In genomic region chr14:122060642-122061041, GRCm38 (mm10) we compare ENCODE assay signal across 8 mouse cellular contexts. TPM values are rescaled to one million over a fixed set of nuclear protein-coding genes. Genes with fewer than 3 reads are reported as not detected.
A peak's percentile ranks its signal among the peaks of the same experiment; 100 is the strongest.
DNase-seq lines count a peak whose midpoint lies in the region; ATAC-seq and TF ChIP-seq lines count a peak whose summit lies in the region.

No protein-coding gene starts in this region.

- H3K36me3 ChIP-seq in forebrain, embryonic 16.5 days (ENCODE audit: control insufficient read depth, insufficient read depth): no peaks in the 10 kb centered on the region

- peak; percentile 72 for ATAC-seq in forebrain, embryonic 16.5 days
- peak; percentile 89 for ATAC-seq in megakaryocyte progenitor cell, adult 5-6 weeks (replicated peaks; ENCODE audit: poor library complexity)

- no peaks in the 10 kb centered on the region for H3K9me3 ChIP-seq in forebrain, embryonic 16.5 days (ENCODE audit: control insufficient read depth, low read length)

- no peaks in the 10 kb centered on the region for H3K4me1 ChIP-seq in forebrain, embryonic 16.5 days (replicated peaks; ENCODE audit: control insufficient read depth, insufficient read depth, low read length)

- intact Hi-C loops in left cerebral cortex, adult 2 months (cut with DNase I): loop anchor here (1.0 to 5.0 kb wide), 3 partner anchors 52 to 195 kb away; no protein-coding TSS in a partner anchor

- peak; percentile 97 for TF ChIP-seq CTCF in left cerebral cortex, adult 2 months (IDR thresholded peaks at IDR 0.05)

- no peak overlapping the region for H3K4me2 ChIP-seq in forebrain, embryonic 16.5 days (ENCODE audit: low read length)

- no peak overlapping the region for H3K27ac ChIP-seq in forebrain, embryonic 16.5 days (ENCODE audit: low read length)
- H3K27ac ChIP-seq in left cerebral cortex, adult 2 months: no peak overlapping the region

- no peak overlapping the region for H3K4me3 ChIP-seq in forebrain, embryonic 16.5 days (replicated peaks; ENCODE audit: low read length)
- no peak overlapping the region for H3K4me3 ChIP-seq in left cerebral cortex, adult 2 months

- no peak overlapping the region for H3K9ac ChIP-seq in forebrain, embryonic 16.5 days (replicated peaks; ENCODE audit: low read depth, low read length)

- DNase-seq in Muller cell, postnatal 12 days (ENCODE audit: inconsistent ontology term): peak; percentile 68
- DNase-seq in c-Kit-positive CD71-positive TER-119-positive erythroid progenitor cells, embryonic 14.5 days (ENCODE audit: low spot score): peak; percentile 72
- peak; percentile 50 for DNase-seq in hindlimb bud, embryonic 11.5 days (ENCODE audit: extremely low spot score, low read depth, low spot score)
- peak; percentile 69 to 83 for DNase-seq in left cerebral cortex, adult 2 months (ENCODE audit: extremely low spot score in 1 of 2, low spot score in 2 of 2)
- DNase-seq in skeletal muscle tissue, adult 2 months (ENCODE audit: low read depth, low spot score): peak; percentile 69
- DNase-seq in yolk sac, embryonic 10.5 days (ENCODE audit: low spot score): peak; percentile 58

- 8% methylated on average over 3 of the region's 3 CpGs for WGBS in forebrain, embryonic 16.5 days

- no peaks in the 10 kb centered on the region for H3K27me3 ChIP-seq in forebrain, embryonic 16.5 days (replicated peaks; ENCODE audit: control insufficient read depth, insufficient read depth, low read length)

RNA-seq across cellular contexts. Expression of gene Timm8a2, which starts 26.2 kb away (rescaled TPM):
- not detected in 2 replicates for polyA plus RNA-seq in forebrain, embryonic 16.5 days (2015; fragmentation: Nextera tagmentation; extraction: Ambion mirVana)
- not detected for total RNA-seq in left cerebral cortex, adult 2 months (2021)
- total RNA-seq in megakaryocyte progenitor cell, adult 5-6 weeks (2015): not detected in 2 replicates
- not detected in 2 replicates for total RNA-seq in megakaryocyte progenitor cell, adult 5-6 weeks (2017)

RNA-seq across cellular contexts. Expression of gene Tm9sf2, which starts 46.2 kb away (rescaled TPM):
- 114 and 130 TPM in 2 replicates for polyA plus RNA-seq in forebrain, embryonic 16.5 days (2015; fragmentation: Nextera tagmentation; extraction: Ambion mirVana)
- total RNA-seq in left cerebral cortex, adult 2 months (2021): 100 to 1,000 TPM; 105 to 110 TPM
- 98.1 and 98.8 TPM in 2 replicates for total RNA-seq in megakaryocyte progenitor cell, adult 5-6 weeks (2015)
- 108 and 118 TPM in 2 replicates for total RNA-seq in megakaryocyte progenitor cell, adult 5-6 weeks (2017)
